Mouse (Mus musculus): ENCODE data around the gene Timd2. TPM values are rescaled to one million over a fixed set of nuclear protein-coding genes. Genes with fewer than 3 reads are reported as not detected.
"Not testable (repeated sequence)": the region's sequence is repeated elsewhere in the genome, so short reads cannot be mapped to it uniquely, and the experiment has no call there.

Timd2 gene
- polyA plus RNA-seq, 1 experiment from 2014 or later: not detected

GRCm38 (mm10) chr11:46734617-46735016 is 27.8 kb upstream of the Timd2 start:
- no peak overlapping the region for H3K27ac ChIP-seq (ENCODE audit: low read depth, low read length)
- H3K9ac ChIP-seq (replicated peaks; ENCODE audit: low read depth, low read length): no peak overlapping the region
- WGBS: 62% methylated on average over 1 of the region's 1 CpGs
- ATAC-seq (ENCODE audit: low read depth): no peak
- H3K27me3 ChIP-seq (ENCODE audit: control insufficient read depth, insufficient read depth, low read length): no peaks in the 10 kb centered on the region
- no peaks in the 10 kb centered on the region for H3K36me3 ChIP-seq (ENCODE audit: control insufficient read depth, insufficient read depth, low read length)
- no peak overlapping the region for H3K4me2 ChIP-seq (ENCODE audit: low read depth, low read length)
- H3K9me3 ChIP-seq (ENCODE audit: control insufficient read depth, low read length): no peaks in the 10 kb centered on the region
- no peak overlapping the region for H3K4me3 ChIP-seq (ENCODE audit: low read depth, low read length)
- H3K4me1 ChIP-seq (ENCODE audit: control insufficient read depth, insufficient read depth, low read length): no peaks in the 10 kb centered on the region

DNA sequence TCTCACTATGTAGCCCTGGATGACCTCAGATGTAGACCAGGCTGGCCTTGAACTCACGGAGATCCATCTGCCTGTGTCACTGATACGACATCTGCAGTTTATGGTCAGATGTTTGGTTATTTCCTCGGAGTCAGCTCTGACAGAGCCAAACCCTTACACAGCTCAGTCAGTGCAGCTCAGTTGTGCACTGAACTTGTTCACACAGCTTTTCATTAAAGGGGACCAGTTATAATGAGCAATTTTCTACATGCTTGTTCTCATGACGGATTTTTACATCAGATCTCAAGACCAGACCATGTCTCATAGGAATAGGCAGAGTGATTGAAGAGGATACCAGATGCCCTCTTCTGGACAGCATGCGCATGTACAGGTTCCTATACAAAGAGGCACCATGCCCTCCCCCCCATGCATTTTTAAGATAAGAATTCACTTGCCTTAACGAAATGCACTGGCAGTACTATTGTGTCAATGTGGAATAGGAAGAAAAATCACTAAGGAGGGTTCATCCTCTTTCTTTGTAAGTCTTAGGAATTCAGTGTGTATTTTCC is 26.5 kb upstream of the Timd2 start:
- ATAC-seq (ENCODE audit: low read depth): no peak
- no peaks in the 10 kb centered on the region for H3K27me3 ChIP-seq (ENCODE audit: control insufficient read depth, insufficient read depth, low read length)
- no peak overlapping the region for H3K4me3 ChIP-seq (ENCODE audit: low read depth, low read length)
- H3K4me2 ChIP-seq (ENCODE audit: low read depth, low read length): no peak overlapping the region
- H3K27ac ChIP-seq (ENCODE audit: low read depth, low read length): no peak overlapping the region
- 68% methylated on average over 6 of the region's 6 CpGs for whole genome bisulfite sequencing
- no peaks in the 10 kb centered on the region for H3K36me3 ChIP-seq (ENCODE audit: control insufficient read depth, insufficient read depth, low read length)
- no peaks in the 10 kb centered on the region for H3K9me3 ChIP-seq (ENCODE audit: control insufficient read depth, low read length)
- H3K9ac ChIP-seq (replicated peaks; ENCODE audit: low read depth, low read length): no peak overlapping the region
- no peaks in the 10 kb centered on the region for H3K4me1 ChIP-seq (ENCODE audit: control insufficient read depth, insufficient read depth, low read length)

DNA sequence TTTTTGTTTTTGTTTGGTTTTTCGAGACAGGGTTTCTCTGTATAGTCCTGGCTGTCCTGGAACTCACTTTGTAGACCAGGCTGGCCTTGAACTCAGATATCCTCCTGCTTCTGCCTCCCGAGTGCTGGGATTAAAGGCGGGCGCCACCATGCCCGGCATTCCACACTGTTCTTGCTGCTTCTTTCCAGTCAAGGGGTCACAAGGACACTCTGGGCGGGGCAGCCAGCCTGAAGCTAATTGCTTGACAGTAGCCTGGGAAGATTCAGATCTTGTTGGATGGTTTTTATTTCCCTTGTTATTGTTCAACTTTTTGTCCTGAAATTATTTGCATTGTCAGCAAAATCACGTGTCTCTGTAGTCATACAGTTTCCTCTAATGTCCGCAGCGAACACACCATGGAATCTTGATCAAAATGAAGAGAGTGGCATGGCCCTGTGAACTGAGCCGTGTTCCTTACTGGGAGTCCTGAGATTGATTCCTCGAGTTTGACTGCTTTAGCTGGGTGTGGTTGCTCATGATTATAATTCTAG is 24.7 kb upstream of the Timd2 start:
- 90% methylated on average over 11 of the region's 11 CpGs for WGBS
- Histone ChIP-seq H3K4me2 (ENCODE audit: low read depth, low read length) (no peak overlapping the region), H3K36me3 (ENCODE audit: control insufficient read depth, insufficient read depth, low read length) (no peaks in the 10 kb centered on the region), H3K27ac (ENCODE audit: low read depth, low read length) (no peak overlapping the region), H3K4me1 (ENCODE audit: control insufficient read depth, insufficient read depth, low read length) (no peaks in the 10 kb centered on the region), H3K4me3 (ENCODE audit: low read depth, low read length) (no peak overlapping the region), H3K9ac (replicated peaks; ENCODE audit: low read depth, low read length) (no peak overlapping the region), H3K9me3 (ENCODE audit: control insufficient read depth, low read length) (no peaks in the 10 kb centered on the region), H3K27me3 (ENCODE audit: control insufficient read depth, insufficient read depth, low read length) (no peaks in the 10 kb centered on the region)
- ATAC-seq (ENCODE audit: low read depth): no peak

GRCm38 (mm10) chr11:46698830-46699229 is 8.0 kb downstream of the Timd2 start:
- Histone ChIP-seq H3K4me2 (ENCODE audit: low read depth, low read length) (no peak overlapping the region), H3K27ac (ENCODE audit: low read depth, low read length) (no peak overlapping the region), H3K9ac (replicated peaks; ENCODE audit: low read depth, low read length) (no peak overlapping the region), H3K4me3 (ENCODE audit: low read depth, low read length) (no peak overlapping the region), H3K4me1 (ENCODE audit: control insufficient read depth, insufficient read depth, low read length) (no peaks in the 10 kb centered on the region), H3K36me3 (ENCODE audit: control insufficient read depth, insufficient read depth, low read length) (no peaks in the 10 kb centered on the region), H3K27me3 (ENCODE audit: control insufficient read depth, insufficient read depth, low read length) (no peaks in the 10 kb centered on the region), H3K9me3 (ENCODE audit: control insufficient read depth, low read length) (no peaks in the 10 kb centered on the region)
- no peak for ATAC-seq (ENCODE audit: low read depth)
- 88% methylated on average over 5 of the region's 5 CpGs for WGBS

DNA sequence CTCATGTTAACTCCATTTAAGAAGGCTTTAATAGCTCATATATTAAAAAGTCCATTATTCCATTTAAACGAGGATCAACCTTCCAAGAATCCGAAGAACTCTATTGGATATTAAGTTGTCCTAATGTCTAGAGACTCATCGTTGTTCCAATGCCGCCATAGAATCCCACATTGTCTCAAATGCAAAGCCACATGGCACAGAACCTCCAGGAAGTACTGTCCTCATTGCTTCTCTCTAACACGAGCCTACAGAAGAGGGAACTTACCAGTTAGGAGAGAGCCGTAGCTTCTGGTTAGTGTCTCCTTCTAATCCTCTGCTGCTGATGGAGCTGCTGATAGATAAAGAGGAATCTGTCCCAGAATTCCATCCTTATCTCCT is 8.6 kb downstream of the Timd2 start:
- Histone ChIP-seq H3K9ac (replicated peaks; ENCODE audit: low read depth, low read length) (no peak overlapping the region), H3K9me3 (ENCODE audit: control insufficient read depth, low read length) (no peaks in the 10 kb centered on the region), H3K4me2 (ENCODE audit: low read depth, low read length) (no peak overlapping the region), H3K27ac (ENCODE audit: low read depth, low read length) (no peak overlapping the region), H3K36me3 (ENCODE audit: control insufficient read depth, insufficient read depth, low read length) (no peaks in the 10 kb centered on the region), H3K27me3 (ENCODE audit: control insufficient read depth, insufficient read depth, low read length) (no peaks in the 10 kb centered on the region), H3K4me1 (ENCODE audit: control insufficient read depth, insufficient read depth, low read length) (no peaks in the 10 kb centered on the region), H3K4me3 (ENCODE audit: low read depth, low read length) (no peak overlapping the region)
- WGBS: 91% methylated on average over 6 of the region's 6 CpGs
- ATAC-seq (ENCODE audit: low read depth): no peak

- ATAC-seq (ENCODE audit: low read depth): no peak
- WGBS: 83% methylated on average over 5 of the region's 5 CpGs
- H3K4me3 ChIP-seq (ENCODE audit: low read depth, low read length): no peak overlapping the region
- H3K9me3 ChIP-seq (ENCODE audit: control insufficient read depth, low read length): no peaks in the 10 kb centered on the region
- no peaks in the 10 kb centered on the region for H3K27me3 ChIP-seq (ENCODE audit: control insufficient read depth, insufficient read depth, low read length)
- no peak overlapping the region for H3K9ac ChIP-seq (replicated peaks; ENCODE audit: low read depth, low read length)
- no peaks in the 10 kb centered on the region for H3K4me1 ChIP-seq (ENCODE audit: control insufficient read depth, insufficient read depth, low read length)
- no peak overlapping the region for H3K4me2 ChIP-seq (ENCODE audit: low read depth, low read length)
- no peaks in the 10 kb centered on the region for H3K36me3 ChIP-seq (ENCODE audit: control insufficient read depth, insufficient read depth, low read length)
- H3K27ac ChIP-seq (ENCODE audit: low read depth, low read length): no peak overlapping the region
Measured at GRCm38 (mm10) chr11:46697433-46698277, 9.2 kb downstream of the Timd2 start.

DNA sequence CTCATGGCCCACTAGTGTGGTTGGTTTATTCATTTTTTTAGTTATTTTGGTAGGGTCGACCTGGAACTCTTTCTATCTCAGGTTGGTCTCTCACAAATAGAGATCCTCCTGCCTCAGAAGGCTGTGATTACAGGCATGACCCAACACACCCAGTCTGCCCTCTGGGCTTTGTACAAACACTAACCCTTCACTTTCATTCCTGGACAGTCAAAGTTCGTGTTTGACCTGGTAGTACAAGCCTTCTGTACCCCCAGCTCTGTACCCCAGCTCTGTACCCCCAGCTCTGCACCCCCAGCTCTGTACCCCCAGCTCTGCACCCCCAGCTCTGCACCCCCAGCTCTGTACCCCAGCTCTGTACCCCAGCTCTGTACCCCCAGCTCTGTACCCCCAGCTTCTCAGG is 11.0 kb downstream of the Timd2 start:
- H3K4me2 ChIP-seq (ENCODE audit: low read depth, low read length); H3K4me1 ChIP-seq (ENCODE audit: control insufficient read depth, insufficient read depth, low read length); H3K36me3 ChIP-seq (ENCODE audit: control insufficient read depth, insufficient read depth, low read length); H3K27me3 ChIP-seq (ENCODE audit: control insufficient read depth, insufficient read depth, low read length); H3K9me3 ChIP-seq (ENCODE audit: control insufficient read depth, low read length); ATAC-seq (ENCODE audit: low read depth); H3K4me3 ChIP-seq (ENCODE audit: low read depth, low read length); H3K27ac ChIP-seq (ENCODE audit: low read depth, low read length); H3K9ac ChIP-seq (replicated peaks; ENCODE audit: low read depth, low read length): not testable (repeated sequence)
- 85% methylated on average over 2 of the region's 2 CpGs for WGBS

GRCm38 (mm10) chr11:46690136-46690535 is 16.7 kb downstream of the Timd2 start:
- no peak overlapping the region for H3K4me2 ChIP-seq (ENCODE audit: low read depth, low read length)
- no peak for ATAC-seq (ENCODE audit: low read depth)

DNA sequence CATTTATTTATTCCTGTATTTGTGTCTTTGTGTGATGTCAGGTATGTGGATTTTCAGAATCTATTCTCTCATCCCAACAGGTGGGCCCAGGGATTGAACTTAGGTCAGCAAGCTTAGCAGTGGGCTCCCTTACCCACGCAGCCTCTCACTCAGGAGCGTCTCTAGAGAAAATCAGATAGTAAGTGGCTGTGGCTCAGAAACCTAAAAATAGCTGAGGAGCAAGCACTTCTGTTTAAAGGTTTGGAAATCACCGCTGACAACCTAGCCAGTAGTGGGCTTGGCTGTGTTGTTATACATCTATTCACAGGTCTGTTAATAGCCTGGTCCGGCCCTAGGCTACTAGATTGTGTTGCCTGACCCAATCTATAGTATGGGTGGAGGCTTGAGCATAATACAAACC is 23.1 kb downstream of the Timd2 start:
- Histone ChIP-seq H3K4me1 (ENCODE audit: control insufficient read depth, insufficient read depth, low read length) (no peaks in the 10 kb centered on the region), H3K27ac (ENCODE audit: low read depth, low read length) (no peak overlapping the region), H3K4me2 (ENCODE audit: low read depth, low read length) (no peak overlapping the region), H3K9ac (replicated peaks; ENCODE audit: low read depth, low read length) (no peak overlapping the region), H3K36me3 (ENCODE audit: control insufficient read depth, insufficient read depth, low read length) (no peaks in the 10 kb centered on the region), H3K9me3 (ENCODE audit: control insufficient read depth, low read length) (no peaks in the 10 kb centered on the region), H3K4me3 (ENCODE audit: low read depth, low read length) (no peak overlapping the region), H3K27me3 (ENCODE audit: control insufficient read depth, insufficient read depth, low read length) (no peaks in the 10 kb centered on the region)
- 83% methylated on average over 4 of the region's 4 CpGs for WGBS
- ATAC-seq (ENCODE audit: low read depth): no peak

More at GRCm38 (mm10) chr11:46690136-46690535, 16.7 kb downstream of the Timd2 start:
- Histone ChIP-seq H3K9ac (replicated peaks; ENCODE audit: low read depth, low read length) (no peak overlapping the region), H3K27ac (ENCODE audit: low read depth, low read length) (no peak overlapping the region), H3K36me3 (ENCODE audit: control insufficient read depth, insufficient read depth, low read length) (no peaks in the 10 kb centered on the region), H3K9me3 (ENCODE audit: control insufficient read depth, low read length) (no peaks in the 10 kb centered on the region), H3K4me3 (ENCODE audit: low read depth, low read length) (no peak overlapping the region), H3K4me1 (ENCODE audit: control insufficient read depth, insufficient read depth, low read length) (no peaks in the 10 kb centered on the region), H3K27me3 (ENCODE audit: control insufficient read depth, insufficient read depth, low read length) (no peaks in the 10 kb centered on the region)
- WGBS: 95% methylated on average over 2 of the region's 2 CpGs

All from neural tube, embryonic 14.5 days (tissue).